Mouse (Mus musculus): ENCODE data around the gene Kcnma1.

Kcnma1 gene

DNA sequence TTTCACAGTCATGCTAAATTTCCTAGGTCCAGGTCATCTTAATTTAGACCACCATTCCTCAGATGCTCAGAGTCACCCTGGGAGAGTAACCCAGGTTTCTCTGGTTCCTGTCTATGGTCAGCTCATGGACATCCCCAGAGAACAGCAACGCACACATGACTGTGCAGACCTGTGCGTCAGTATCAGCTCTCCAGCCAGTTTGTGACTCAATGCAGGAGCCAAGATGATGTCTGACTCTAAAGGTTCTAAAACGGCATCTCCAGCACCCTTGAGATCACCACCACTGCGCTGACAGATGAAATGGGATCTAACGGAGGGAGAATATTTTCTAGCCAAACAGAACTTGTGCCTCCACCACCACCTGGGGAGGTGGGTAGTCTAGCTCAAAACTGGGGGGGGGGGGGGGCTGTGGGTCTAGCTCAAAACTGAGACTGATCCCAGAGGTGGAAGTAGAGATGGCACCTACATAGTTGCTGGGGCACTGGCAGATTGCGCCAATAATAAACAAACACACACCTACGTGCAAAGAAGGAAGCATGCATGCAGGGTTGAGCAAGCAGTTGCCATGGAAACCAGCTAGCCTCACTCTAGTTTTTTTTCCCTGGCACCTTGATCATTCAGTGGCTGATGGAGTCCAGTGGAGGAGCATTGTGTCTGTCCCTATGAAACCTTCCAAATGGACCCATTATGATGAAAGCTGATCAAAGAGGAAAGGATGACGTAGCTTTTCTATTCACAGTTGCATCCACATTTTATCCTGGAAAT lies 231.3 kb downstream of the Kcnma1 start:
- no peak for DNase-seq (ENCODE audit: low read depth, low spot score)

DNA sequence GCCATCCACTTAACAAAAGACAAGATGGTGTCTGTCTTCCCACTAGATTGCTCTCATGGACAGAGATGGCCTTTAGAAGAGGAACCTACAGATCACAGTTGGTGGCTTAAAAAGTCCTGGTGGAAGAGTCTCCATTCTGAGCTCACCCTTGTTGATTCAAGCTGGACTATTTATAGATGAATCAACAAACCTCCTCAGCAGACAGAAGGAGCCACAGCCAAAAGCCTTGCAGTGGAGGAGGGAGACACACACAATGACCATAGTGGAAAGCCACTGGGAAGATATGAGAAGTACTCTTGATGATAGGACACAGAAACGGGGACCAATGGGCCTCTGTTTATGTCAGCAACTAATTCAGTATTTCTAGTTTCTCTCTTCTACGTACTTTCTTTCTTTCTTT lies 239.7 kb downstream of the Kcnma1 start:
- no peak for DNase-seq (ENCODE audit: low read depth, low spot score)

DNA sequence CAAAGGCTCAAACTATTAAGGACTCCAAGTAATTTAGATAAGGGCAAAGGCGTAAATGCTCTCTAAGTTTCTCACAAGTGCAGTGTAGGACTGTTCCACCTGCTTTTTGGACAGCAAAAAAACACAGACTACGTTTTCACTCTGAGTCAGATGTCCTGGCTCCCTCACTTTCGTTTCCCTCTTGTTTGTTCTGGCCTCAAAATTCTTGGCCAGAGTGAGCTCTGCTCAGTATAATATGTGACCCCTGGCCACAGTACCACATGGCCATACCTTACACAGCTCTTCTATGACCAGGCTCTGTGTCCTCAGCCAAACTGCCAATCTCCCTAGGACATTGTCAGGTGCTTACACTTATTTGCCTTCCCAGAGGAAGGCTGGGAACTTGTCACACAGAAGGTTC lies 241.6 kb downstream of the Kcnma1 start:
- DNase-seq (ENCODE audit: low read depth, low spot score): no peak

DNA sequence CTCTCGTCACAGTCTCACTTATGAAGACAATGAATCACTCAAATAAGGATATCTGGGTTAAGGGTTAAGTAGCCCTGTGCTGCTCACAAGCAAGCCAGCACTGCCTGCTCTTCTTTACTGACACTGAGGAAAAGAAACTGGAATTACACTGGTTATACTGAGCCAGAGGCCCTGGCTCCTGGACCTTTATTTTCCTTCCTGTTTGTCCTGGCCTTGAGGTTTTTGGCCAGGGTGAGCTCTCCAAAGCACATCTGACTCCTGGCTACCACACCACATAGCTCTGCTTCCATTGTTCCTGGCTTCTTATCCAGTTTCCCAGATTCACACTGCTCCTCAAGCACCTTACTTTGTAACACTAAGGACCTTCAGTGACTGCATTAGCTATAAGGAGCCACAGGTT lies 242.5 kb downstream of the Kcnma1 start:
- DNase-seq (ENCODE audit: low read depth, low spot score): no peak

DNA sequence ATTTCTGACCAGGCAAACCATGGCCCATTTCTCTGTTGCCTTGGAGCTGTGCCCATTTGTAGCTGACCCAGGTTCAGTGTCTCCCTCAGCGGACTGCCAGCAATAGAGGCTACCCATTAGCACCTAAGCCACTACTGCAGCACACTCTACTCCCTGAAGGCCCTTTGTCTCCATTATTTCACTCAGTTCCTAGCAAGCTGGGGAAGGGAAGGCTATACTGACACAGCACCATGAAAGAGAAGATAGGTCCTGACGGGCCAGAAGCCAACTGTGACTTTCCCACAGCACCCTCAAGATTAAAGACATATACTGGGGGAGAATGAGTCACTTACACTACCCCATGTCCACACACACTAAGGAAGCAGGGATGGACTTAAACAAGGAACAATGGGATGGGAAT lies 251.8 kb downstream of the Kcnma1 start:
- no peak for DNase-seq (ENCODE audit: low read depth, low spot score)

DNA sequence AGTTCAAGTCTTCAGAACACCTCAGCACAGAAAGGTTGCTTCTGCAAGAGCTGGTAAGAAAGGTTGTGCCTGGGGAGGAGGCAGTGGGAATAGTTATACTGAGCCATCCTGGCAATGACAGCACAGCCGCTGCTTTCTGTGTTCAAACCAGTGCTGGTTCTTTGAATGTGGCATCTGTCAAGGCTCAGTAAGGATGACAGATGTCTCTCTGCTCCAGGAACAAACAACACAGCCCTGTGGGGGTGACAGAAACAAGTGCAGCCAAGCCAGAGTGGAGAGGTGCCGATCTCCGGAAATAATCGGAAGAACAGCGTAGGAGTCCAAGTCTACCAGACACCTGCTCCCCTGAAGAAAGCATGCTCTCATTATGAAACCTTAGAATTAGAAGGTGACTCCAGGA lies 254.7 kb downstream of the Kcnma1 start:
- no peak for DNase-seq (ENCODE audit: low read depth, low spot score)

DNA sequence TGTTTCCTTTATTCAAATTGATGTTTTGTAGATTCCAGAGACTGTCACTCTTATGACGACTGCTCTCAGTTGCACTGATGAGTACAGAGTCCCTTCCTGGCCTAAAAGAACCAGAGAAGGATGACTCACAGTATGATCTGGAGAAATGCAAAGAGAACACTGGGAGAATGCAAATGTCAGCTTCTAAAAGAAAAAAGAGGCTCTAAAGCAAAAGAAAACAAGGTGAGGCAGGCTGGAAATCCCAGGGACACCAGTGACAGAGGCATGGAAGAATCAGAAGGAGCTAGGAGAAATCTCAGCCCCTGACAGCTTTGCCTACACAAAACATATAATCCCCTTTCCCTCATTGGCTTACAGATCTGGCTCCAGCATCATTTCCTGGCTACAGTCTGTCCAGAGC lies 255.9 kb downstream of the Kcnma1 start:
- DNase-seq (ENCODE audit: low read depth, low spot score): no peak

DNA sequence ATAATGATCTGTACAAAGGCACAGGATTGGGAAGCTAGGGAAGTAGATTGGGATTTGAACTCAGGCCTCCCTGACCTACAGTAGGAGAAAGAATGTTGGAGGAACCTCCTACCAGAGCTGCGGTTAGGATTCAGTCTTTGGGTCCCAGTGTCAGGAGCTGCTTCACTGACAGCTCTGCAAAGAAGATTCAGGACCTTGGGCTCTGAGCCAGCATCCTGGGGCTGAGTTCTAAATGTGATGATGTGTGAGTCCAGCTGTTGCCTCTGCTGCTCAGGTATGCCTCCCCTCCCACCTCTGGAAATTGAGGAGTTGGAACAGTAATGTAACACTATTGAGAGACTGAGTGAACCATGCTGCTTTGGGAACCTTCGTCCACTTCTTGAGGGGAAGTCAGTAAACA lies 266.3 kb downstream of the Kcnma1 start:
- DNase-seq (ENCODE audit: low read depth, low spot score): no peak

DNA sequence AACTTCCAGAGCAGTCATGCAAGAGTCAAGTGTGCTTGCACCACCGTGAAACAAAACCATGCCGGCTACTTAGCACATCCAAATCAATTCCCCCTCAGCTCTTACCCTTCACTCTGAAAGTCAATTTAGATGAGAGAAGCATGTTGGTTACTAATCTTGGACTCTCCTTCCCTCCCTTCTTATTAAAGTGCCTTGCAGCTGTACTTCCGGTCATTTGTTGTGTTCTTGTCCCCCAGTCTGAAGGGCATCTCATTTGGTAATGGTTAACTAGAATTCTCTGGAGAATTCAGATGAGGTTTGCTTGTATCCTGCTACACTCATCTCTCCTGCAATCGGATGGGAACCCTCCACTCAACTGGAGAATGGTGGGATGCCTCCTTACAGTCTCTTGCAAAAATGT lies 267.3 kb downstream of the Kcnma1 start:
- no peak for DNase-seq (ENCODE audit: low read depth, low spot score)

DNA sequence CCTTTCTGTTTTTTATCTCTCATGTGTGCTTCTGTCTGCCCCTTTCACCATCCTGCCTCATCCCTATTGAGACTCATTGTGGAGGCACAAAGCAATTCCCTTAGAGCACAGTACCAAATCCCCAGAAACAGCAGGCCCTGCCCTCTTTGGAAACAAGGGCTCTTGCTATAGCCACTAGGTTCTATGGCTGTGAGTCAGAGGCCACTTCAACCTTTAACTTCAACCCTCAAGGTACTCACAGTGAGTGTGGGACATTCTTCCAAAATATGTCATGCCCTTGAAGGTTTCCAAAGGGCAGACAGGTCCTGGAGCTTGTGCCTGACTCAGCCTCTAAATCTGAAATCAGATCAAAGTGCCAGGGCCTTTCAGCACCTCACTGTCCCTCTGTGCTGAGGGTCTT lies 272.8 kb downstream of the Kcnma1 start:
- no peak for DNase-seq (ENCODE audit: low read depth, low spot score)

DNA sequence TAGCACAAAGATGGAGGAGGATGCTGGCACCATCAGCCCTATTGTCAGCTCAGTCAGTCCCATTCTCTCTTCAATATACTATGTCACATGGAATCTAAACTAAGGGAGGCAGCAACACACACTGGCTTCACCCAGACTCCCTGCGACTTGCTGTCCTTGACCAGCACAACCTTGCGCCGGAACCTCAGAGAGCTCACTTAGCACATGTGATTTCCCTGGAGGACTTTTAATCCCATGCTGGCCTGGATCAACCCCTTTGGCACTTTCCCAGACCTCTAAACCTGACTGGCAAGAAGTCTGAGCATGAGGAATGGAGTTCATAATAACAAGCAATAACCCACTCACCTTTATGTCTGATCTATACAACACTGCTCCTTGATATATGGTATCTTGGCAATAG lies 280.1 kb downstream of the Kcnma1 start:
- DNase-seq (ENCODE audit: low read depth, low spot score): no peak

DNA sequence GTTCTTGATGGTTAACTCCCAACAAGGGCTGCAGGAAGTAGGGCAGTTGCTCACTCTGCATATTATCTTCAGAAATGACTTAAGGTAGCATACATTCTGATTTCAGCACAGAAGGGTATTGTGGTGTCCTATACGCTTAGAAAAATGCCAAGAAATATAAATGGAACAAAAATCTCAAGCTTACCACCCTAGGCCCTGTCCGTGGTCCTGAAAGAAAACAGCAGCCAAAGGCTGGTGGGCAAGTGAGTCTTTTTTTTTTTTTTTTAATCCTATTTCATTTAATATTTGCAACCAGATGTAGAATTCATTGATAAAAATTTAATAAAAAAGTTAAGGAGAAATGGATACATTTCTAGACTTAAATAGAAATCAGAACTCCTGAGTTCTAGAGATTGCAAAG lies 284.9 kb downstream of the Kcnma1 start:
- DNase-seq (ENCODE audit: low read depth, low spot score): no peak

DNA sequence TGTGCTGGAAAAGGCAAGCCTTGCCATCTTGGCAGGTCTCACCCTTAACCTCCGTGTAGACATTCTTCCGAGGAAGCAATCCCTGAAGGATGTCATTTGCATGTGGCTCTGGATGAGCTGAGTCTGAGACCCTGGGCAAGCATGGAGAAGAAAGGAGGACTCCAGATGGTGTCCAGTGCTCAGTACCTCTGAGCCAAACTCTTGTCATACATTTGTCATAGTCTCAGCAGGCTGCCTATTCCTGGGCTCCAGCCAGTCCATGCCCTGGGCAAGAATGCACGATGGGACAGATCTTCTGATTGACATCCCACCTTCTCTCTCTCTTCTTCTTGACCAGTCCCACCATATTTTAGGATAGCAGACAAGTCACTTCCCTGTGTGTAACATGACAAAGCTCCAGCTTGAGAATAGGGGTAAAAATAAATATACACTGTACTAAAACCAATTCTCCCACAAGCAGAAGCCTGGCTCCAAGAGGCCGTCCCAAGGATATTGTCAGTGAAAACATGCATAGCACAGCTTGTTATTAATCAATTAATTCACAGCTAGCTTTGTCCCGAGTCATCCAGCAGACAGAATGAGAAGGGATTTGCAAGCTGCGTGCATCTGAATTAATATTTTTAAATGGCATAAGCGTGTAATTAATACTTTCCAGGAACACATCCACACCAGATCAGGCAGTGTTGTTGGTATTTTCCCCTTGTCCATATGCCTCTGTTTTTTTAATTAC lies 290.4 kb downstream of the Kcnma1 start:
- DNase-seq (ENCODE audit: low read depth, low spot score): no peak

DNA sequence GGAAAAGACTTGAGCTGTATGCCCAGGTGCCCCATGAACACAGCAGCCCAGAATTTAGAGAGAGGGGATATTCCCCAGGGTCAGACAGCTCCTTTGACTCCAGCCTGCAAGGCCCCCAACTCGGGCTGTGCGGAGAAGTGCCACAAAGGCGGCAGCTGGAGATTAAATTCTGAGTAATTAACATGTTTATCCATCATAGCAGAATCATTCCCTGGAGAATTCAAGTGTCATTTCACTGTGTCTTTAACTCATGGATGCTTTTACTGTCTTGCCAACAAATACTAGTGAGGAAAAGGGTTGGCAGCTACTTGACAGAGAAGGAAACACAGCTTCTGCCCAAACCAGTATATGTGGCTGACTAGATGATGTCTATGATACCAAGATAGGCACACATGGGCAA lies 295.0 kb downstream of the Kcnma1 start:
- no peak for DNase-seq (ENCODE audit: low read depth, low spot score)

DNA sequence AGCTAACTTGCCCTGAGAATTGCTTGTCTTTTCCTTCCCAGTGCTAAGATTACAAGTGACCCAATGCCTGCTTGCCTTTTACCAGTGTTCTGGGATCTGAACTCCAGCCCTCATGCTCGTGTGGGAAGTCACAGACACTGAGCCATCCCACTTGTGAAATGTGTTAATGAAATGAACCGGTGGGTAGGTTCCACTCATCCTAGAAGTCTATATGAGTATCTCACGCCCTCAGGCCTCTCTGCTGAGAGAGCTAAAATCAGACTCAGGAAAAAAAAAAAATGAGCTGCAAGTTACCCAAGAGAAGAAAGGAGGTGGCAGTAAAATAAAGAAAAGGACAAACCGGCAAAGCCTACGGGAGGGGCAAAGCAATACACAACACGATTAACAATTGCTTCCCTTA lies 295.6 kb downstream of the Kcnma1 start:
- no peak for DNase-seq (ENCODE audit: low read depth, low spot score)

DNA sequence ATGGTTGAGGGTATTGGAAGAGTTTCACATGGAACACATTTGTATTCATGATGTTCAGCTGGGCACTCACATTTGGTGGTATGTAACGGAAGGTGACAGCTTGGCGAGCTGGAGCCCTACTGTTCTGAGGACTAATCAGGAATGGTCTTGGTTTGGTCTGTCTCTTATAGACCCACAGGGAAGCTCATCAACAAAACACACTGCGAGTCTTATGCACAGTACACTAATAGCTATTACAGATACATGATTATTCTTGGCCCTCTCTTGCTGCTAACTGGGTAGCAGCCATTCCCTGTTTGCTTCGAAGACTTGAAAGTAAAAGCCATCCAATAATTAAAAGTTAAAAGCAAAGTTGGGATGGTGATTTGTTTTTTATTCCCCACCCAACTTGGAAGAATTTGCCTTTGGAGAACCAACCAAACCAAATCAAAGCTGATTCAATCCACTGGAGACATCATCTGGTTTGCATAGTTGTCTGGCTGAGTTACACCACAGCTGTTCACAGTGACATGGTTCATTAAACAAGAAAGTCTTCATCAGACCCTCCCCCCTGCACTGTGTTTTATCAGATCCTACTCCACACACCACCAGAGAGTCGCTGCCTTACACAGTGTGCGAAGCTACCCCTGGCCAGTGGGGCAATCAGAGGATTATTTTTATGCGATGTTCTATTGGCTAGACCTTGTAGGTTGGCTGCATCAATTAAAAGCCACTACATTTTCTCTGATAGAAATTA lies 299.7 kb downstream of the Kcnma1 start:
- no peak for DNase-seq (ENCODE audit: low read depth, low spot score)

DNA sequence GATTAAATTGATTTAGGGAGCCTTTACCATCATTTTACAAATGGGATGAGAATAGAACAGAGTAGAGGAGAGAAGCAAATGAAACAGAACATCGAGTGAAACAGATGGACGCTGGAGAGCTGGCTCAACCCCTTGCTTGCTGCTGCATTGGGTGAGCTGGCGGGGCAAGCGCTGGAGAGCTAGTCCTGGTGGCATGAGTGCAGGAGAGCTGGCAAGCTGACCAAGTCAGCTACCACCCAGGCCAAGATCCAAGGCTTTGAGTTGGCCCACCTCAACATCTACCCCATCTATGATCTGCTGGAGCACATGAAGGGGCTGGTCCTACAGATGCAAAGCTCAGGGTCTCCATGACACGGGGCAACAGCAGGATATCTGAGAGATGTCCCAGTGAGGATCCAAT lies 301.4 kb downstream of the Kcnma1 start:
- no peak for DNase-seq (ENCODE audit: low read depth, low spot score)

DNA sequence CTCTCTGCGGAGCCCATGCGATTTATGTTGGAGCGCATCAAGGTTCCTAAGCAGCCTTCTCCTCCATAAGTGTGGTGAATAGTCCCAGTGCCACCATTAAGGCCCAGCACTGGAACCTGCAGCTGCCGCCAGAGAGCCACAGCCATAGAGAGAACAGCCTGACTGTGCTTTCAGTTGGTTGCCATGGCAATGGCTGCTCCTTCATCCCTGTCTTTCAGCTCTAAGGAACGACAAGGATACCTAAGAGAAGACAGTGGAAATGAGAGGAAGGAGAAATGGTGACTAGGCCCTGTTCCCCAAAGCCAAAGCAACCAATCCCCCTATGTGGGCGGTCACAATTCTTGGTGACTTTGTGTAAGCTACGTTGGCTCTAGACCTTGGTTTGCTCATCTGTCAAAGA lies 303.3 kb downstream of the Kcnma1 start:
- DNase-seq (ENCODE audit: low read depth, low spot score): no peak

DNA sequence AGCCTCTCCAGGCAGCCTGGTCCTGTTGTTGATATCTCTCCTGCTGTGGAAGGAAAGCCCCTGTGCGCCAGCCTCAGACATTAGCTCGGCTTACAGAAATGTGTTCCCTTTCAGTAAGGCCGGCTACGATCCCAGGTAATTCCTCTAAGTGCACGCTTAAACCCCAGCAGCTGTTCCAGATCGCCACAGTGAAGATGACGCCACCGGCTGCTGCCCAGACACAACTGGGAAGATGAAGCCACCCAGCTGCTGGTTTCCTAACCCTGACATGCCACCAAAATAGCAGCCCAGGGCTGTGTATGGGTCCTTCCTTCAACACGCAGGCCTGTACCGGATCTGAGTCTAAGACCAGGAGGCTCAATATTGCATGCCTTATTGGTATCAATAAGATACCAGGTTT lies 307.5 kb downstream of the Kcnma1 start:
- DNase-seq (ENCODE audit: low read depth, low spot score): no peak

DNA sequence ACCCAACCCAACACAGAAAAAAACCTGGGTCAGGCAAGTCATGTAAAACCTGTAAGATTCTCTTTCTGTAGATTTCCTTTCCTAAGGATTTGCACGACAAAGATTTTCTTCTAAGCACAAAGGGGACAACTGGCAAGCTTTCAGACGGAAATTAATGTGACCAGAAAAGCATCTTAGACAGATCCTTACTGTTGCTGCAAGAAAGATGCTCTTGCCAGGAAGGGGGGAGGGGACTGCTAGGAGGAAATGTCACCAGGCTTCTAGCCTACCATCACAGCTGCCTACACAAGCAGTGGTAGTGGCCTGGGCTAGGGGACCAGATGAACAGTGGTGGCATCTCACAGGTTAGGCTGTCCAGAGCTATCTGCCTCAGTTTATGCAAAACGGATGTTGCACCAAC lies 308.6 kb downstream of the Kcnma1 start:
- no peak for DNase-seq (ENCODE audit: low read depth, low spot score)

DNA sequence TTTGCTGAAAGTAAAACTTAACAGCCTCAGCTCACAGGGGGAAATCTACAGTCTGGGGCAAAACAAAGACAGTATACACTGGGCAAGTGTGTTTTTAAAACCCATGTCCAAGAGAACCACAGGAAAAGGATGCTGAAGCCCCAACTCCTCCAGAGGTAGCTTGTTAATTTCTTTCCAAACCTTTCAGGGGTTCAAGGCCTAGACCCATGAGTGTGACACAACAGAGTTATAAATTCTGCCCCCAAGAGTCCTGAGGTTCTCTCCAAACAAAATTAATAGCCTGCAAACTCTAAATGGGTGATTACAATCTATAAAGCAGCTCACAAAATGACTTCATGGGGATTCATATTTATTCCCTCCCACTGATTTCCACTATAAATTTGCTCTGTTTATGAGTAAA lies 310.0 kb downstream of the Kcnma1 start:
- no peak for DNase-seq (ENCODE audit: low read depth, low spot score)

DNA sequence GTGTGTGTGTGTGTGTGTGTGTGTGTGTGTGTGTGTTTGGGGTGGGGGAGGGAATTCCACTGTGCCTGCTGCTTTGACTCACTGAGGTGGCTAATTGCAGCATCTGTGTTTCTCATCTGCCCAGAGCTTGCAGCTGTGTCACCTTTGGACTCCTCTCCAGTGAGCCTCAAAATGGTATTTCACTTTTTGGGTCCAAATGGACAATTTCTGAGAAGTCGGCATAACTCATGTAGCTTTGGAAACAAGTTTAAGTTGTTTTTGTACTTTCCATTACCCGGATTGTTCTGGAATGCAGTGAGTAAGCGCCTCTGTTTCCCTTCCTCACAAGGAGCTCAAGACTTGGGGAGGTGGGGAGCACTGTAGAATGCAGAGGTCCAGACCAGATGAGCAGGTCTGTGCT lies 317.9 kb downstream of the Kcnma1 start:
- DNase-seq (ENCODE audit: low read depth, low spot score): no peak

DNA sequence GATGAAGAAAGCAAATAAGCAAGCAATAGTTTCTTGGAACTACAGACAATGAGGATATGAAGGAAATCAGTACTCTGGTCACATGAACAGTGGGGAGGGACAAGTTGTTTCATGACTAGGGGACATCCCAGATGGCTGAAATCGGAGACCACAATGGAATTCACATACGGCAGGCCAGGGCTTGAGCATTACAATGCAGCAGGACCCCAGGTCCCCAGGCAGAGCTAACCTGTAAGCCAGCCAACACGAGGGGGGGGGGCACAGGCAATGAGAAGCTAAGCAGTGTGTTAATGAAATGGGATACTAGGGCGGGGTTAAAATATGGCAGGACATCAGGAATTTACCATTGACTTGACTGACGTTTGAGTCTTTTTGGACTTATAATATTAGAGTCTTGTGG lies 324.6 kb downstream of the Kcnma1 start:
- DNase-seq (ENCODE audit: low read depth, low spot score): no peak
